In the genomic region with DNA sequence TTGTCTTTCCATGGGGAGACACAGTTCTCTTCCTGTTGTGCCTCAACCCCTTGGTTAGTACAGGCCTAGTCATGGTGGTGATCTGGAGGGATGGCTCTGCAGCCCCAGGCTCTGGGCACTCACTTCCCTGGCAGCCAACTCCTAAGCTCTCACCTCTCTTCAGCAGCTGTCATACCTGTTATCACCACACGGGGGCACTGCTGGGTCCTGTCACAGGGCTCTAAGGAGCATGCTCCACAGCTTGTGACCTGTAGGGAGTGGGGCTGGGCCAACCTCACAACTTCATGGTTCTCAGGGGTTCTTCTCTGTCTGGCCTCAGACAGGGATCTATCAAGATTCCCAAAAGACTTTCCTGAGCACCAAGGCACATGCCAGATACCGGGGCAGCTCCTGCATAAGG, we compare ENCODE assay signal across 9 mouse cellular contexts. TPM values are rescaled to one million over a fixed set of nuclear protein-coding genes. Genes with fewer than 3 reads are reported as not detected.
A peak's percentile ranks its signal among the peaks of the same experiment; 100 is the strongest.
DNase-seq lines count a peak whose midpoint lies in the region; ATAC-seq and TF ChIP-seq lines count a peak whose summit lies in the region.
"Had no signal": no experiment of that assay in that cellular context is flagged by ENCODE, and none has a peak within 500 bp of the region (broad histone marks: within the 10 kb centered on the region; RNA-seq: fewer than 3 reads in every experiment).

No protein-coding gene starts in this region.

- no peaks in the 10 kb centered on the region for H3K27me3 ChIP-seq in lung, postnatal 0 days (replicated peaks; ENCODE audit: insufficient read depth, low read length)
- H3K27me3 ChIP-seq: liver, embryonic 15.5 days had no signal

- no peak for TF ChIP-seq EP300 in lung, postnatal 0 days (IDR thresholded peaks at IDR 0.05)

- no peak overlapping the region for H3K4me2 ChIP-seq in lung, postnatal 0 days (replicated peaks; ENCODE audit: low read depth, low read length)
- H3K4me2 ChIP-seq: liver, embryonic 15.5 days had no signal

- intact Hi-C loops in gastrocnemius, adult 2 months (cut with DNase I) = loop anchor here (2.0 kb wide), 1 partner anchor 69 kb away; no protein-coding TSS in a partner anchor

- ATAC-seq in lung, postnatal 0 days = no peak
- no peak for ATAC-seq in inflammation-experienced regulatory T-cells, adult 6 months

- H3K9me3 ChIP-seq in lung, postnatal 0 days (ENCODE audit: low read length) = no peaks in the 10 kb centered on the region
- H3K9me3 ChIP-seq: liver, embryonic 15.5 days had no signal

- DNase-seq in 416B (ENCODE audit: low read depth) (peak; percentile 89), ES-CJ7 (ENCODE audit: low read depth, low spot score) (peak; percentile 50)
- DNase-seq in cerebellum, adult 18-20 months = peak; percentile 87 to 88
- DNase-seq in gastrocnemius, adult 2 months = peak; percentile 84
- DNase-seq in large intestine, adult 2 months (ENCODE audit: low read depth, low spot score) = peak; percentile 62
- peak; percentile 88 for DNase-seq in lung, postnatal 0 days (ENCODE audit: low spot score)
- DNase-seq in right cerebral cortex, postnatal 36 days (ENCODE audit: low spot score in 2 of 2) = peak; percentile 70 to 76

- no peak overlapping the region for H3K4me3 ChIP-seq in gastrocnemius, adult 2 months
- H3K4me3 ChIP-seq in lung, postnatal 0 days (ENCODE audit: low read depth, low read length) = no peak overlapping the region
- H3K4me3 ChIP-seq: liver, embryonic 15.5 days had no signal

- H3K36me3 ChIP-seq in lung, postnatal 0 days (ENCODE audit: insufficient read depth, low read length) = no peaks in the 10 kb centered on the region
- H3K36me3 ChIP-seq: liver, embryonic 15.5 days had no signal

- H3K27ac ChIP-seq in gastrocnemius, adult 2 months = no peak overlapping the region
- H3K27ac ChIP-seq in lung, postnatal 0 days (ENCODE audit: low read length) = no peak overlapping the region
- H3K27ac ChIP-seq: liver, embryonic 15.5 days had no signal

- peak; percentile 96 for TF ChIP-seq CTCF in gastrocnemius, adult 2 months (IDR thresholded peaks at IDR 0.05)
- peak; percentile 97 for TF ChIP-seq CTCF in lung, postnatal 0 days (IDR thresholded peaks at IDR 0.05)

- H3K9ac ChIP-seq in lung, postnatal 0 days (replicated peaks; ENCODE audit: low read depth) = no peak overlapping the region
- H3K9ac ChIP-seq: liver, embryonic 15.5 days had no signal

- H3K4me1 ChIP-seq in lung, postnatal 0 days (ENCODE audit: insufficient read depth, low read depth, low read length) = peaks cover 7% of the 10 kb centered on the region; the same call in 1 of the 2 replicates

- 17% methylated on average over 2 of the region's 2 CpGs for WGBS in large intestine, adult 2 months
- WGBS in lung, postnatal 0 days = 19% methylated on average over 2 of the region's 2 CpGs

RNA-seq across cellular contexts. Expression of a gene that starts 3.8 kb away (rescaled TPM):
- total RNA-seq in gastrocnemius, adult 2 months (2021) = not detected
- 0.24 and 0.26 TPM in 2 replicates for polyA plus RNA-seq in large intestine, adult 2 months (2012; rRNA removed)
- 1.0 and 1.9 TPM in 2 replicates for polyA plus RNA-seq in lung, postnatal 0 days (2015; fragmentation: Nextera tagmentation; extraction: Ambion mirVana)
- polyA plus RNA-seq in inflammation-experienced regulatory T-cells, adult 6 months (2017; shearing (Covaris generic)) = not detected
- polyA plus RNA-seq: liver, embryonic 15.5 days had no signal

RNA-seq across cellular contexts. Expression of a gene that starts 4.6 kb away (rescaled TPM):
- 1 to 10 TPM; 3.9 to 4.0 TPM for total RNA-seq in gastrocnemius, adult 2 months (2021)
- polyA plus RNA-seq in large intestine, adult 2 months (2012; rRNA removed) = 22.1 and 22.9 TPM in 2 replicates
- polyA plus RNA-seq in lung, postnatal 0 days (2015; fragmentation: Nextera tagmentation; extraction: Ambion mirVana) = 15.2 and 18.1 TPM in 2 replicates
- polyA plus RNA-seq in inflammation-experienced regulatory T-cells, adult 6 months (2017; shearing (Covaris generic)) = 10 to 100 TPM in 2 of 3 experiments, 1 to 10 TPM in 1; 8.6 to 12.5 (median 11.2) TPM

RNA-seq across cellular contexts. Expression of a gene that starts 4.9 kb away (rescaled TPM):
- under 1 TPM; 0.77 to 0.86 TPM for total RNA-seq in gastrocnemius, adult 2 months (2021)
- 18.4 and 20.4 TPM in 2 replicates for polyA plus RNA-seq in large intestine, adult 2 months (2012; rRNA removed)
- 1.6 and 2.6 TPM in 2 replicates for polyA plus RNA-seq in lung, postnatal 0 days (2015; fragmentation: Nextera tagmentation; extraction: Ambion mirVana)
- polyA plus RNA-seq in inflammation-experienced regulatory T-cells, adult 6 months (2017; shearing (Covaris generic)) = 10 to 100 TPM in 1 of 3 experiments, 1 to 10 TPM in 2; 1.4 to 12.9 (median 3.9) TPM

RNA-seq across cellular contexts. Expression of a gene that starts 15.1 kb away (rescaled TPM):
- total RNA-seq in gastrocnemius, adult 2 months (2021) = not detected
- 0.23 and 0.37 TPM in 2 replicates for polyA plus RNA-seq in large intestine, adult 2 months (2012; rRNA removed)
- polyA plus RNA-seq in lung, postnatal 0 days (2015; fragmentation: Nextera tagmentation; extraction: Ambion mirVana) = 3.8 and 4.4 TPM in 2 replicates
- polyA plus RNA-seq in inflammation-experienced regulatory T-cells, adult 6 months (2017; shearing (Covaris generic)) = not detected
- polyA plus RNA-seq: liver, embryonic 15.5 days had no signal

RNA-seq across cellular contexts. Expression of a gene that starts 22.1 kb away (rescaled TPM):
- under 1 TPM in 1 of 2 experiments, not detected in 1; 0.33 TPM for total RNA-seq in gastrocnemius, adult 2 months (2021)
- 4.8 and 8.4 TPM in 2 replicates for polyA plus RNA-seq in large intestine, adult 2 months (2012; rRNA removed)
- polyA plus RNA-seq in lung, postnatal 0 days (2015; fragmentation: Nextera tagmentation; extraction: Ambion mirVana) = 584 and 630 TPM in 2 replicates
- polyA plus RNA-seq in inflammation-experienced regulatory T-cells, adult 6 months (2017; shearing (Covaris generic)) = not detected
